Mouse (Mus musculus) gastrocnemius, postnatal 10 days (tissue): ENCODE measurements around the gene Sdad1. TPM values are rescaled to one million over a fixed set of nuclear protein-coding genes. Genes with fewer than 3 reads are reported as not detected.
"Not testable (repeated sequence)": the region's sequence is repeated elsewhere in the genome, so short reads cannot be mapped to it uniquely, and the experiment has no call there.

Experiments
- DNase-seq: peaks from one replicate; pipeline ENCODE4 v3.0.0; 2021; ENCODE audit warnings: mixed read lengths
- long read RNA-seq, 2 experiments: library from polyadenylated mRNA; stranded (forward); transcript quantifications; one replicate each; pipeline ENCODE4 v2.0.0; 2021
- total RNA-seq, 2 experiments: library from RNA; stranded (reverse); gene quantifications; 2 replicates each; pipeline ENCODE4 v1.2.3; 2021

Gene Sdad1
- total RNA-seq, result 10 to 100 TPM; 20.3 to 20.8 TPM
- long read RNA-seq, experiment 1, full-length matches to known transcripts, result 11 of 13 reads
- long read RNA-seq, experiment 1, partial matches to known transcripts, result 1 of 13 reads
- long read RNA-seq, experiment 1, other reads (novel, unspliced or antisense), result 1 of 13 reads
- long read RNA-seq, experiment 2, full-length matches to known transcripts, result 10 of 13 reads
- long read RNA-seq, experiment 2, partial matches to known transcripts, result 1 of 13 reads
- long read RNA-seq, experiment 2, other reads (novel, unspliced or antisense), result 2 of 13 reads

GRCm38 (mm10) chr5:92309681-92310511 is at the start of gene Sdad1:
Gene Sdad1 (minus strand): TSS chr5:92310479.
- DNase-seq, result peak; percentile 89

- no peak for DNase-seq
These were observed 48.6 kb upstream of the Sdad1 start for GRCm38 (mm10) chr5:92358767-92359455.

GRCm38 (mm10) chr5:92358033-92358432 is 47.8 kb upstream of the Sdad1 start:
- no peak for DNase-seq

- DNase-seq, result peak; percentile 55
These were observed 43.2 kb upstream of the Sdad1 start for GRCm38 (mm10) chr5:92353517-92353916.

GRCm38 (mm10) chr5:92352716-92353115 is 42.4 kb upstream of the Sdad1 start:
- not testable (repeated sequence) for DNase-seq

- no peak for DNase-seq
These were observed 39.5 kb upstream of the Sdad1 start for GRCm38 (mm10) chr5:92349731-92350130.

- DNase-seq, result no peak
These were observed 38.6 kb upstream of the Sdad1 start, which contains the start of gene Cxcl10 for GRCm38 (mm10) chr5:92348794-92349413. Gene Cxcl10 (minus strand): TSS chr5:92348889.

- no peak for DNase-seq
These were observed 34.7 kb upstream of the Sdad1 start for GRCm38 (mm10) chr5:92345006-92345405.

GRCm38 (mm10) chr5:92340606-92341005 is 30.3 kb upstream of the Sdad1 start:
- DNase-seq, result no peak

- DNase-seq, result no peak
These were observed 26.5 kb upstream of the Sdad1 start for GRCm38 (mm10) chr5:92336743-92337142.

- DNase-seq, result peak; percentile 22
These were observed 22.1 kb upstream of the Sdad1 start for GRCm38 (mm10) chr5:92332359-92332840.

GRCm38 (mm10) chr5:92331635-92332338 is 21.5 kb upstream of the Sdad1 start, which contains the start of gene Art3:
Gene Art3 (plus strand): TSS chr5:92331827.
- no peak for DNase-seq

- no peak for DNase-seq
These were observed 20.8 kb upstream of the Sdad1 start for GRCm38 (mm10) chr5:92331122-92331521.

GRCm38 (mm10) chr5:92327929-92328328 is 17.6 kb upstream of the Sdad1 start, which contains the start of gene Cxcl9:
Gene Cxcl9 (minus strand): TSS chr5:92328079.
- no peak for DNase-seq

GRCm38 (mm10) chr5:92327367-92327766 is 17.1 kb upstream of the Sdad1 start:
- no peak for DNase-seq

GRCm38 (mm10) chr5:92323264-92323663 is 13.0 kb upstream of the Sdad1 start:
- peak; percentile 65 for DNase-seq

GRCm38 (mm10) chr5:92322612-92323011 is 12.3 kb upstream of the Sdad1 start:
- DNase-seq, result no peak

GRCm38 (mm10) chr5:92321631-92322400 is 11.5 kb upstream of the Sdad1 start:
- no peak for DNase-seq

GRCm38 (mm10) chr5:92318596-92318995 is 8.3 kb upstream of the Sdad1 start:
- DNase-seq, result peak; percentile 22

- no peak for DNase-seq
These were observed 7.8 kb upstream of the Sdad1 start for GRCm38 (mm10) chr5:92318119-92318518.

- DNase-seq, result no peak
These were observed 3.5 kb upstream of the Sdad1 start for GRCm38 (mm10) chr5:92313776-92314175.
